Mouse (Mus musculus) heart, embryonic 12.5 days (tissue): ENCODE measurements around the gene D630003M21Rik. TPM values are rescaled to one million over a fixed set of nuclear protein-coding genes. Genes with fewer than 3 reads are reported as not detected.

ENCODE experiments used
- ATAC-seq: fragments of 200-750 bp; cut with Nextera tagmentation; 2 replicates; pipeline ENCODE4 v1.8.0; 2017; ENCODE audit warnings: moderate TSS enrichment, moderate library complexity; ENCODE audit not compliant: insufficient number of reproducible peaks, low FRiP score
- H3K27ac ChIP-seq: fragments of 300-500 bp; sonication (generic); 2 replicates; pipeline ENCODE4 v1.5.1; 2016; ENCODE audit warnings: mild to moderate bottlenecking, moderate library complexity; ENCODE audit not compliant: poor library complexity, severe bottlenecking
- H3K27me3 ChIP-seq: fragments of 300-500 bp; sonication (generic); replicated peaks from 2 replicates; pipeline ENCODE4 v1.6.1; 2016; ENCODE audit warnings: mild to moderate bottlenecking, moderate library complexity
- H3K36me3 ChIP-seq: fragments of 300-500 bp; sonication (generic); 2 replicates; pipeline ENCODE4 v1.6.1; 2016; ENCODE audit warnings: mild to moderate bottlenecking, moderate library complexity
- H3K4me1 ChIP-seq: fragments of 300-500 bp; sonication (generic); replicated peaks from 2 replicates; pipeline ENCODE4 v1.6.1; 2016; ENCODE audit warnings: mild to moderate bottlenecking
- H3K4me2 ChIP-seq: fragments of 300-500 bp; sonication (generic); 2 replicates; pipeline ENCODE4 v1.6.1; 2016; ENCODE audit warnings: mild to moderate bottlenecking, moderate library complexity
- H3K4me3 ChIP-seq: fragments of 300-500 bp; sonication (generic); 2 replicates; pipeline ENCODE4 v1.5.1; 2016; ENCODE audit warnings: mild to moderate bottlenecking
- H3K9ac ChIP-seq: fragments of 300-500 bp; sonication (generic); 2 replicates; pipeline ENCODE4 v1.6.1; 2016; ENCODE audit warnings: mild to moderate bottlenecking, moderate library complexity
- H3K9me3 ChIP-seq: fragments of 300-500 bp; sonication (generic); replicated peaks from 2 replicates; pipeline ENCODE4 v1.6.1; 2016; ENCODE audit warnings: mild to moderate bottlenecking, moderate library complexity
- WGBS: fragments of 180-500 bp; shearing (Covaris S2); methylation state at CpG from one replicate; pipeline ENCODE4 v1.1.7; 2016; 5-methylcytosine and 5-hydroxymethylcytosine counted together
- polyA plus RNA-seq: library from polyadenylated mRNA; unstranded; fragments of >200 nt; fragmentation: Nextera tagmentation; extraction: Ambion mirVana; gene quantifications from 2 replicates; pipeline ENCODE4 v1.2.1, GENCODE M21; 2016

Gene D630003M21Rik
- polyA plus RNA-seq, 1 experiment from 2014 or later, result 1.1 TPM

- H3K4me2 ChIP-seq, result no peak overlapping the region
- WGBS, result 54% methylated on average over 3 of the region's 3 CpGs
- H3K27ac ChIP-seq, result no peak overlapping the region
- no peaks in the 10 kb centered on the region for H3K36me3 ChIP-seq
- no peaks in the 10 kb centered on the region; the same call in 1 of the 2 replicates for H3K9me3 ChIP-seq
- peaks cover 3% of the 10 kb centered on the region; the same call in 1 of the 2 replicates for H3K27me3 ChIP-seq
- no peak for ATAC-seq
- no peak overlapping the region for H3K9ac ChIP-seq
- H3K4me1 ChIP-seq, result peaks cover 18% of the 10 kb centered on the region
- H3K4me3 ChIP-seq, result no peak overlapping the region
Observed at GRCm38 (mm10) chr2:158233106-158233505, 4.1 kb upstream of the D630003M21Rik start.

- H3K4me1 ChIP-seq, result peaks cover 18% of the 10 kb centered on the region
- WGBS, result 72% methylated on average over 3 of the region's 3 CpGs
- H3K4me3 ChIP-seq, result no peak overlapping the region
- no peaks in the 10 kb centered on the region; the same call in 1 of the 2 replicates for H3K9me3 ChIP-seq
- peaks cover 4% of the 10 kb centered on the region; the same call in 1 of the 2 replicates for H3K27me3 ChIP-seq
- H3K27ac ChIP-seq, result no peak overlapping the region
- ATAC-seq, result no peak
- no peak overlapping the region for H3K9ac ChIP-seq
- no peaks in the 10 kb centered on the region for H3K36me3 ChIP-seq
- no peak overlapping the region for H3K4me2 ChIP-seq
Observed at GRCm38 (mm10) chr2:158232414-158232813, 3.4 kb upstream of the D630003M21Rik start.

- Histone ChIP-seq H3K27me3 (peaks cover 17% of the 10 kb centered on the region), H3K36me3 (no peaks in the 10 kb centered on the region), H3K4me3 (no peak overlapping the region), H3K4me2 (no peak overlapping the region), H3K4me1 (peaks cover 18% of the 10 kb centered on the region), H3K9ac (no peak overlapping the region), H3K9me3 (no peaks in the 10 kb centered on the region), H3K27ac (no peak overlapping the region)
- ATAC-seq, result no peak
- 45% methylated on average over 5 of the region's 5 CpGs for WGBS
Observed at GRCm38 (mm10) chr2:158231071-158231470, 2.0 kb upstream of the D630003M21Rik start.

- 61% methylated on average over 6 of the region's 6 CpGs for WGBS
- H3K27me3 ChIP-seq, result peaks cover 21% of the 10 kb centered on the region
- ATAC-seq, result no peak
Observed at GRCm38 (mm10) chr2:158230617-158231016, 1.6 kb upstream of the D630003M21Rik start.

GRCm38 (mm10) chr2:158229503-158229892, 476 bp upstream of the D630003M21Rik start:
- Histone ChIP-seq H3K27me3 (peaks cover 22% of the 10 kb centered on the region), H3K4me3 (peak overlapping the region; percentile 50), H3K9me3 (no peaks in the 10 kb centered on the region), H3K9ac (peak overlapping the region; percentile 64), H3K36me3 (no peaks in the 10 kb centered on the region), H3K4me1 (peaks cover 18% of the 10 kb centered on the region), H3K4me2 (peak overlapping the region; percentile 95), H3K27ac (no peak overlapping the region)
- ATAC-seq, result no peak
- WGBS, result 28% methylated on average over 7 of the region's 7 CpGs

More at GRCm38 (mm10) chr2:158230617-158231016, 1.6 kb upstream of the D630003M21Rik start:
- H3K4me1 ChIP-seq, result peaks cover 18% of the 10 kb centered on the region
- H3K4me2 ChIP-seq, result no peak overlapping the region
- H3K9ac ChIP-seq, result no peak overlapping the region
- H3K4me3 ChIP-seq, result no peak overlapping the region
- H3K27ac ChIP-seq, result no peak overlapping the region
- no peaks in the 10 kb centered on the region for H3K9me3 ChIP-seq
- H3K36me3 ChIP-seq, result no peaks in the 10 kb centered on the region

- 61% methylated on average over 5 of the region's 5 CpGs for WGBS
- Histone ChIP-seq H3K4me1 (peaks cover 26% of the 10 kb centered on the region), H3K4me3 (no peak overlapping the region), H3K9me3 (no peaks in the 10 kb centered on the region), H3K27ac (no peak overlapping the region), H3K36me3 (no peaks in the 10 kb centered on the region), H3K4me2 (no peak overlapping the region), H3K9ac (no peak overlapping the region), H3K27me3 (peaks cover 22% of the 10 kb centered on the region)
- no peak for ATAC-seq
Observed at GRCm38 (mm10) chr2:158225301-158225700, 3.7 kb downstream of the D630003M21Rik start.

- H3K4me3 ChIP-seq, result no peak overlapping the region
- no peak overlapping the region for H3K4me2 ChIP-seq
- no peaks in the 10 kb centered on the region for H3K36me3 ChIP-seq
- ATAC-seq, result no peak
- WGBS, result 70% methylated on average over 3 of the region's 3 CpGs
- peaks cover 14% of the 10 kb centered on the region for H3K4me1 ChIP-seq
- peaks cover 22% of the 10 kb centered on the region for H3K27me3 ChIP-seq
- no peak overlapping the region for H3K9ac ChIP-seq
- no peak overlapping the region for H3K27ac ChIP-seq
- H3K9me3 ChIP-seq, result no peaks in the 10 kb centered on the region
Observed at GRCm38 (mm10) chr2:158223497-158223896, 5.5 kb downstream of the D630003M21Rik start.

GRCm38 (mm10) chr2:158222664-158223063, 6.4 kb downstream of the D630003M21Rik start:
- Histone ChIP-seq H3K27me3 (peaks cover 18% of the 10 kb centered on the region), H3K36me3 (no peaks in the 10 kb centered on the region), H3K9ac (no peak overlapping the region), H3K4me2 (no peak overlapping the region), H3K4me3 (no peak overlapping the region), H3K9me3 (no peaks in the 10 kb centered on the region), H3K27ac (no peak overlapping the region), H3K4me1 (peaks cover 14% of the 10 kb centered on the region)
- peak; percentile 60; the same call in 1 of the 2 replicates for ATAC-seq
- 31% methylated on average over 4 of the region's 4 CpGs for WGBS

- no peaks in the 10 kb centered on the region for H3K36me3 ChIP-seq
- H3K9me3 ChIP-seq, result no peaks in the 10 kb centered on the region
- H3K27ac ChIP-seq, result no peak overlapping the region
- no peak overlapping the region for H3K4me2 ChIP-seq
- H3K4me3 ChIP-seq, result no peak overlapping the region
- 79% methylated on average over 9 of the region's 9 CpGs for WGBS
- no peak for ATAC-seq
- peaks cover 10% of the 10 kb centered on the region for H3K27me3 ChIP-seq
- no peak overlapping the region for H3K9ac ChIP-seq
- peaks cover 14% of the 10 kb centered on the region for H3K4me1 ChIP-seq
Observed at GRCm38 (mm10) chr2:158221446-158222084, 7.5 kb downstream of the D630003M21Rik start.

- H3K4me1 ChIP-seq, result peaks cover 14% of the 10 kb centered on the region
- 78% methylated on average over 2 of the region's 2 CpGs for WGBS
- H3K27ac ChIP-seq, result no peak overlapping the region
- no peaks in the 10 kb centered on the region for H3K9me3 ChIP-seq
- H3K27me3 ChIP-seq, result no peaks in the 10 kb centered on the region
- no peak overlapping the region for H3K4me3 ChIP-seq
- no peak overlapping the region for H3K9ac ChIP-seq
- no peak for ATAC-seq
- no peaks in the 10 kb centered on the region for H3K36me3 ChIP-seq
- H3K4me2 ChIP-seq, result no peak overlapping the region
Observed at GRCm38 (mm10) chr2:158219562-158219961, 9.5 kb downstream of the D630003M21Rik start.

- no peak for ATAC-seq
- Histone ChIP-seq H3K9ac (no peak overlapping the region), H3K27ac (no peak overlapping the region), H3K4me2 (no peak overlapping the region), H3K9me3 (no peaks in the 10 kb centered on the region), H3K27me3 (peaks cover 4% of the 10 kb centered on the region), H3K36me3 (no peaks in the 10 kb centered on the region), H3K4me1 (peaks cover under 1% of the 10 kb centered on the region), H3K4me3 (no peak overlapping the region)
- 88% methylated on average over 8 of the region's 8 CpGs for WGBS
Observed at GRCm38 (mm10) chr2:158216510-158216909, 12.5 kb downstream of the D630003M21Rik start.
